Mouse (Mus musculus) lung, postnatal 10 days (tissue): ENCODE results near the gene Tbx18.

ENCODE experiments used
- DNase-seq: peaks from one replicate; pipeline ENCODE4 v3.0.0; 2021

Gene Tbx18

GRCm38 (mm10) chr9:87730961-87731535 is at the start of gene Tbx18:
Tbx18 (minus strand) TSS chr9:87731260.
- peak; percentile 52 for DNase-seq

GRCm38 (mm10) chr9:87773951-87774350 is 42.9 kb upstream of the Tbx18 start:
- no peak for DNase-seq

- no peak for DNase-seq
These were observed 24.6 kb upstream of the Tbx18 start for GRCm38 (mm10) chr9:87755621-87756020.

GRCm38 (mm10) chr9:87741599-87741998 is 10.5 kb upstream of the Tbx18 start:
- DNase-seq: no peak

- peak; percentile 54 for DNase-seq
These were observed 9.6 kb upstream of the Tbx18 start for GRCm38 (mm10) chr9:87740667-87741066.

GRCm38 (mm10) chr9:87740241-87740645 is 9.2 kb upstream of the Tbx18 start:
- DNase-seq: no peak

GRCm38 (mm10) chr9:87739543-87740161 is 8.6 kb upstream of the Tbx18 start:
- no peak for DNase-seq

- no peak for DNase-seq
These were observed 7.9 kb upstream of the Tbx18 start for GRCm38 (mm10) chr9:87738766-87739542.

GRCm38 (mm10) chr9:87738123-87738522 is 7.1 kb upstream of the Tbx18 start:
- DNase-seq: no peak

- no peak for DNase-seq
These were observed 6.2 kb upstream of the Tbx18 start for GRCm38 (mm10) chr9:87737271-87737670.

- no peak for DNase-seq
These were observed 4.0 kb upstream of the Tbx18 start for GRCm38 (mm10) chr9:87735046-87735445.

- DNase-seq: no peak
These were observed 3.6 kb upstream of the Tbx18 start for GRCm38 (mm10) chr9:87734631-87735030.

GRCm38 (mm10) chr9:87733732-87734131 is 2.7 kb upstream of the Tbx18 start:
- no peak for DNase-seq

- no peak for DNase-seq
These were observed 2.2 kb upstream of the Tbx18 start for GRCm38 (mm10) chr9:87733236-87733630.

- no peak for DNase-seq
These were observed 1.6 kb upstream of the Tbx18 start for GRCm38 (mm10) chr9:87732416-87733235.

- DNase-seq: no peak
These were observed 644 bp downstream of the Tbx18 start for GRCm38 (mm10) chr9:87730271-87730960.

- DNase-seq: no peak
These were observed 1.5 kb downstream of the Tbx18 start for GRCm38 (mm10) chr9:87729316-87730270.

- no peak for DNase-seq
These were observed 3.0 kb downstream of the Tbx18 start for GRCm38 (mm10) chr9:87728107-87728506.

- DNase-seq: no peak
These were observed 3.7 kb downstream of the Tbx18 start for GRCm38 (mm10) chr9:87727155-87727953.

- DNase-seq: no peak
These were observed 9.3 kb downstream of the Tbx18 start for GRCm38 (mm10) chr9:87721793-87722192.

- DNase-seq: no peak
These were observed 20.7 kb downstream of the Tbx18 start for GRCm38 (mm10) chr9:87710360-87710759.
